Mouse (Mus musculus) heart, postnatal 0 days (tissue): ENCODE data around the gene Atp1a4.

Source experiments
- CTCF ChIP-seq: IDR thresholded peaks from 2 replicates; pipeline ENCODE4 v1.5.1; 2016; ENCODE audit warnings: antibody characterized with exemption, control low read depth, low read depth
- EP300 ChIP-seq: IDR thresholded peaks from 2 replicates; pipeline ENCODE4 v1.6.1; 2016; ENCODE audit warnings: antibody characterized with exemption, low read depth

DNA sequence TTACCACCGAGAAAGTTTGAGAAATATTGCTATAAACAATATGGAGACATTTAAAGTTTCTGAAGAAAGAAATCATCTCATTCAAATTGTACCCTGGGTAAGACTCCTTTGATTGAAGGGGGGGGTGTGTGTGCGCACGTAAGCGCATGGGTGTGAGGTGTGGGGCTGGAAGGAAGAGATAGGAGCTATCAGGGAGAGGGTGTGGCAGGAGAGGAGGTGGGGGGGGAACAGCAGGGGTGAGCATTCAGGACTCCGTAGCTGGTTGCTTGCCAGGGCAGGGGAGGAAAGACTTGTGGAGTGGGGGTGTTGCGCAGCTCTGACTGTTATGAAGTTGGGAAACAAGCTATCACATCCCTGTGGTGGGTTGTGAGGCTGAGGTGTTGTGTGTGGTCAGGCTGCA lies 46.2 kb upstream of the Atp1a4 start:
- TF ChIP-seq CTCF, result no peak
- no peak for TF ChIP-seq EP300
